Mouse (Mus musculus): ENCODE measurements around the gene Diablo. TPM values are rescaled to one million over a fixed set of nuclear protein-coding genes. Genes with fewer than 3 reads are reported as not detected.

The Diablo gene
- total and polyA plus RNA-seq, 3 experiments: 37.7 to 68.0 (median 58.7) TPM

DNA sequence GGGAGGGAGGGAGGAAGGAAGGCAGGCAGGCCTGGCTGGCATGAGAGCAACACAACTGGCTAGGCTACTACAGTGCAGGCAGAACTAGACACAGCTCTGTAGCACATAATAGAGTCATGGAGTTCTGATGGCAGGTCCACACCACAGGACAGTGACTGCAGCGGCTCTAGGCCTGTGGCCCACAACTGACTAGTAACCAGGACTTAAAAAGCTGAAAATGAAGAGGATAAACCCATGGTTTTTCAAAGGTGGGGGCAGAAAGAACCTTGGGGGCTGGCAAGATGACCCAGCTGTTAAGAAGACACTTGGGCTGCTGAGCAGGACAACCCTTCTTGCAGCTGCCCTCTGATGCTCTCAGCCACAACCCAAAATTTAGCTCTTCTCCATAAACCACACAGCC is 2.4 kb downstream of the Diablo start:
- H3K4me2 ChIP-seq (ENCODE audit: insufficient read depth, low read depth, poor library complexity, severe bottlenecking): no peak overlapping the region
- no peak overlapping the region for H3K4me3 ChIP-seq (replicated peaks in 1 of 3; ENCODE audit: low read depth in 2 of 3, low read length in 2 of 3, poor library complexity in 1 of 3)
- no peak for TF ChIP-seq NELFE (IDR thresholded peaks at IDR 0.05; ENCODE audit: low read depth, low read length)
- TF ChIP-seq E2F4 (IDR thresholded peaks at IDR 0.05; ENCODE audit: insufficient replicate concordance, low read depth, low read length): no peak
- TF ChIP-seq MYC (IDR thresholded peaks at IDR 0.05; ENCODE audit: low read depth, low read length): no peak
- TF ChIP-seq SIN3A (IDR thresholded peaks at IDR 0.05; ENCODE audit: low read length): no peak
- TF ChIP-seq JUN (IDR thresholded peaks at IDR 0.05; ENCODE audit: insufficient read depth, low read depth, low read length): no peak
- TF ChIP-seq USF2 (conservative IDR thresholded peaks at IDR 0.05; ENCODE audit: low read depth, low read length): no peak
- no peak for TF ChIP-seq RCOR1 (conservative IDR thresholded peaks at IDR 0.05; ENCODE audit: low read depth, low read length)
- no peak for TF ChIP-seq PAX5 (IDR thresholded peaks at IDR 0.05; ENCODE audit: low read length)
- TF ChIP-seq BHLHE40 (IDR thresholded peaks at IDR 0.05; ENCODE audit: low read depth, low read length): no peak
- TF ChIP-seq HCFC1 (IDR thresholded peaks at IDR 0.05; ENCODE audit: low read depth, low read length): no peak
- no peak for TF ChIP-seq CHD1 (IDR thresholded peaks at IDR 0.05; ENCODE audit: low read depth, low read length)
- no peak for TF ChIP-seq GABPA (IDR thresholded peaks at IDR 0.05; ENCODE audit: insufficient replicate concordance, low read depth, low read length)
- TF ChIP-seq ZC3H11A (IDR thresholded peaks at IDR 0.05; ENCODE audit: low read depth, low read length): no peak
- no peak for TF ChIP-seq TBP (conservative IDR thresholded peaks at IDR 0.05; ENCODE audit: low read depth, low read length)
- TF ChIP-seq JUND (conservative IDR thresholded peaks at IDR 0.05; ENCODE audit: low read depth, low read length): no peak
- TF ChIP-seq MAX (IDR thresholded peaks at IDR 0.05; ENCODE audit: low read length): no peak
- no peak overlapping the region for H3K9ac ChIP-seq (ENCODE audit: insufficient read depth, low read depth)
- in situ Hi-C loops (cut with MboI; ENCODE audit: low pct_ligation_motif_present, low pct_unique_long_range_greater_than_20kb, low sequenced_read_pairs) (no loop called here), dilution Hi-C loops (cut with MboI; ENCODE audit: extremely low pct_ligation_motif_present, extremely low pct_unique_long_range_greater_than_20kb, low sequenced_read_pairs) (no loop called here)
- peaks cover 3 to 28% of the 10 kb centered on the region in 2 experiments for H3K4me1 ChIP-seq (ENCODE audit: control insufficient read depth in 1 of 2, insufficient read depth in 2 of 2)
- no peak for DNase-seq (ENCODE audit: extremely low read depth)
- H3K79me2 ChIP-seq (replicated peaks; ENCODE audit: control insufficient read depth, extremely low read depth, insufficient read depth, poor library complexity, severe bottlenecking): no peaks in the 10 kb centered on the region; the same call in none of the 2 replicates
- peaks cover 13 to 62% of the 10 kb centered on the region in 2 experiments for H3K36me3 ChIP-seq (replicated peaks in 1 of 2; ENCODE audit: control insufficient read depth in 1 of 2, insufficient read depth in 1 of 2, low read length in 1 of 2)
- H3K27ac ChIP-seq (ENCODE audit: insufficient read depth, low read depth): no peak overlapping the region
- H3K9me3 ChIP-seq (replicated peaks; ENCODE audit: low read length): no peaks in the 10 kb centered on the region
- H3K27me3 ChIP-seq (replicated peaks): no peaks in the 10 kb centered on the region

DNA sequence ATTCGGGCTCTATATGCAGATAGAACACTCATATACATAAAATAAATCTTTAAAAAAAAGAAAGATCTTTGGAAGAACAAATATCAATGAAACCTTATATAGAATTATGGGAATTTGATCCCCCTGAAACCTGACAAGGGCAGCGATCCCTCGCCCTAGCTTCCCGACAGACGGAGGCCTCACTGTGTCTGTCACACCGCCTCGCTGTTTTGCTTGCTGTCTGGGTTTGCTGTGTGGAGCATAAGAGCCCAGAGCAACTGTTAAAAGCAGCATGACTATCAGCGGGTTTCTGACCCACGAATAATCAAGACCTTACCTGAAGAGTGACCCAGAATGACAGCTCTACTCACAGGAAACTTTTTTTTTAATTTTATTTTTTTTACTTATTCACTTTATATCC is 3.3 kb downstream of the Diablo start:
- Histone ChIP-seq H3K4me3 (replicated peaks in 1 of 3; ENCODE audit: low read depth in 2 of 3, low read length in 2 of 3, poor library complexity in 1 of 3) (no peak overlapping the region), H3K4me2 (ENCODE audit: insufficient read depth, low read depth, poor library complexity, severe bottlenecking) (no peak overlapping the region), H3K36me3 (replicated peaks in 1 of 2; ENCODE audit: control insufficient read depth in 1 of 2, insufficient read depth in 1 of 2, low read length in 1 of 2) (peaks cover 16 to 63% of the 10 kb centered on the region in 2 experiments), H3K9me3 (replicated peaks; ENCODE audit: low read length) (no peaks in the 10 kb centered on the region), H3K27ac (ENCODE audit: insufficient read depth, low read depth) (no peak overlapping the region), H3K27me3 (replicated peaks) (no peaks in the 10 kb centered on the region), H3K9ac (ENCODE audit: insufficient read depth, low read depth) (no peak overlapping the region), H3K4me1 (ENCODE audit: control insufficient read depth in 1 of 2, insufficient read depth in 2 of 2) (peaks cover 3 to 33% of the 10 kb centered on the region in 2 experiments), H3K79me2 (replicated peaks; ENCODE audit: control insufficient read depth, extremely low read depth, insufficient read depth, poor library complexity, severe bottlenecking) (no peaks in the 10 kb centered on the region; the same call in none of the 2 replicates)
- DNase-seq (ENCODE audit: extremely low read depth): no peak
- dilution Hi-C loops (cut with MboI; ENCODE audit: extremely low pct_ligation_motif_present, extremely low pct_unique_long_range_greater_than_20kb, low sequenced_read_pairs): no loop called here
- no peak for TF ChIP-seq TCF12 (IDR thresholded peaks at IDR 0.05; ENCODE audit: low read depth, low read length)
- no peak for TF ChIP-seq USF2 (conservative IDR thresholded peaks at IDR 0.05; ENCODE audit: low read depth, low read length)
- no peak for TF ChIP-seq IRF4 (IDR thresholded peaks at IDR 0.05; ENCODE audit: low read depth, low read length)
- TF ChIP-seq ZC3H11A (IDR thresholded peaks at IDR 0.05; ENCODE audit: low read depth, low read length): no peak
- TF ChIP-seq JUND (conservative IDR thresholded peaks at IDR 0.05; ENCODE audit: low read depth, low read length): no peak
- no peak for TF ChIP-seq MAFK (IDR thresholded peaks at IDR 0.05; ENCODE audit: insufficient replicate concordance, low read length)
- in situ Hi-C loops (cut with MboI; ENCODE audit: low pct_ligation_motif_present, low pct_unique_long_range_greater_than_20kb, low sequenced_read_pairs): no loop called here
